Mouse (Mus musculus): ENCODE measurements around the gene Pla2g4e. TPM values are rescaled to one million over a fixed set of nuclear protein-coding genes. Genes with fewer than 3 reads are reported as not detected.

Pla2g4e gene
- total RNA-seq, 2 experiments from 2014 or later: 27.3 to 30.2 TPM

DNA sequence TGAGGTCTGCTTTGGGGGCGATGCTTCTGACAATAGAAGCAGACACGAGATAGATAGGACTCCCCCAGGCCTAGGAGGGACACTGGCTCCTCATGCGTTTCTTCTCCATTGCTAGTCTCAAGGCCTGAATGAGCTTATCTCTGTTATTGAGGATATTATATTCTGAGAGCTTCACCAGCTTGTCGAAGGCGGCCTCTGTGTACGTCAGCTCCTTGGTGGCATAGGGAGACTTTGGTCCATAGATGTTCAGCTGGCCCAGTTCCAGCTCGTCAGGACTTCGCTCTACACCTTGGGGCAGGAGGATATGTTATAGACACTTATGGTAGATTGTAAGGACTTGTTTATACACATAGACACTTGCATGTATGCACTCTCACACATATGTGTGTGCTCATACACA is 77.4 kb downstream of the Pla2g4e start:
- intact Hi-C loops (cut with DNase I): no loop called here
- DNase-seq (ENCODE audit: low spot score in 2 of 2): no peak

DNA sequence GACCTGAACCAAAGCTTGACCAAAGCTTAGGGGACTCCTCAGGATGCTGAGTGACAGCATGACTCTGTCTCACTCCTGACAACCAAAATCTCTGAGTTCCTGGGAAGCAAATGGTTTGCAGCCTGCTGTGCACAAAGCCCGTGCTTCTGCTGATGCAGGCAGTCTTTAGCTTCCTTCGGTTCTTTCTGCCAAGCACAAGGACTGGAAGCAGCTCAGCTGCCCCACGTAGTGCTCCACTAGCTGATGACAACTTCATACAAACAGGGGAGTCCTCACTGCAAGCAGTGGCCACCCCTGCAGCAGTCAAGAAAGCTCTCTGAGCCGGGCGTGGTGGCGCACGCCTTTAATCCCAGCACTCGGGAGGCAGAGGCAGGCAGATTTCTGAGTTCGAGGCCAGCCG is 79.7 kb downstream of the Pla2g4e start:
- DNase-seq (ENCODE audit: low spot score in 2 of 2): peak in 1 of 2 experiments; percentile 18
- intact Hi-C loops (cut with DNase I): no loop called here

DNA sequence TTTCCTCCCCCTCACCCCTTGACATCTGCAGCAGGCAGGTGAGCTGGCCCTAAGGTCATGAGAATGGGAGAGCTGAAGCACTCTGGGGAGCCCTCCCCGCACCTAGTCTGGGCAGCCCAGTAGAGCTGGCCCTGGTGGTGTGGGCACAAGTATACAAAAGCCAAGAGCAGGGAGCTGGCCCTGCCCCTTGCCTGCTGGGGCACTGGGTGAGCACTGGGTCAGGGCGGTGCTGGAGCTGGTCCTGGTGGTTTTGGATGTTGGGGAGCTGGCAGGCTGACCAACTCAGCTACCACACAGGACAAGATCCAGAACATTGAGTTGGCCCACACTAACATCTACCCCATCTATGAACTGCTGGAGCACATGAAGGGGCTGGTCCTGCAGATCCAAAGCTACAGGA is 85.7 kb downstream of the Pla2g4e start:
- no peak for DNase-seq (ENCODE audit: low spot score in 2 of 2)
- intact Hi-C loops (cut with DNase I): no loop called here

DNA sequence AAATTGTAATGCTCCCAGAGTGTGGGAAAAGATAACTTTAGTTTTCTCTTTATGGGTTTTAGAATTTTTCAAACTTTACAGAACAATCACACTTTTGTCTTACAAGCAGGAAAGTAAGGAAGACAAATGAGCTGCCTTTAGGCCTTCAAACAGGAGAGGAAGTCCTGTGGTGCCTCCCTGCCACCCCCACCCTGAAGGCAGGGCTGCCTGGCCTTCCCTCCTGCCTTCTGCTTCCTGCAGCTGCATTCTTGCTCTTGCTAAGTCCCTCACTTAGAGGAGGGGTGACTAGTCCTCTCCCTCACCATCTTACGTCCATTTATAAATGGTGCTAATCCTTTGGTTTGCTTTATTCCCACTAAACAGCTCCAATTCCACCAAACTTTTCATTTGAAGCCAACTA is 86.3 kb downstream of the Pla2g4e start:
- no peak for DNase-seq (ENCODE audit: low spot score in 2 of 2)
- intact Hi-C loops (cut with DNase I): no loop called here

DNA sequence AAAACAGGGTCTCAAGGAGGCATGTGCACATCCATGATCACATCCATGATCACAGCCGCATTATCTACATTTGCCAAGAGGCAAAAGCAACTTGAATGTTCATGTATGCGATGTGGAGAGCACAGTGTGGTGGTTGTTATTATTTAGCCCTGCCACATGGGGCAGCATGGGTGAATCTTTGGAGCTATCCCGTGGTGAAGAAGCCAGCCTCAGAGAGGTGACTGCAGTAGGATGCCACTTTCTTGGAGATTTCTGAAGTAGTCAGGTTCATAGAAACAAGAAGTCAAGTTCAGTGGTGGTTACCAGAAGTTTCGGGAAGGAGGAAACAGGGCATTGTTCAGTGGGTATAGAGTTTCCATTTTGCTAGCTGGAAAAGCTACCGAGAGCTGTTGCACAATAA is 87.1 kb downstream of the Pla2g4e start:
- intact Hi-C loops (cut with DNase I): no loop called here
- DNase-seq (ENCODE audit: low spot score in 2 of 2): no peak

DNA sequence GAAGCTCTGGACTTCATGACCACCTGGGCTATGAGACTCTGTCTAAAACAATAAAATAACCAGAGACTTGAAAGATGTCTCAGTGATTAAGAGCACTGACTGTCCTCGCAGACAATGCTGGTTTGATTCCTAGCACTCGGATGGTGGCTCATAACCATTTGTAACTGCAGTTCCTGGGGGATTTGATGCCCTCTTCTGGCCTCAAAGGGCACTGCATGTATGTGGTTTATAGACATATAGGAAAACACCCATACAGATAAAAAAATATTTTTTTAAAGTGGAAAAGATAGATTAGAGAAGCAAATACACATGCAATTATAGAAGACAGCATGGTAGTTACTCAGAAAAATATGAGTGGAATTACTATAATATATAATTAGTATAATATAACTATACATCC is 87.5 kb downstream of the Pla2g4e start:
- intact Hi-C loops (cut with DNase I): no loop called here
- no peak for DNase-seq (ENCODE audit: low spot score in 2 of 2)

GRCm38 (mm10) chr2:120154361-120154894 is 90.7 kb downstream of the Pla2g4e start, which contains the start of gene Ehd4:
Gene Ehd4, minus strand, starts transcription at chr2:120154606.
- intact Hi-C loops (cut with DNase I): loop anchor here (5.0 kb wide), 1 partner anchor 52 kb away; no protein-coding TSS in a partner anchor
- DNase-seq (ENCODE audit: low spot score in 2 of 2): peak; percentile 98 to 99

DNA sequence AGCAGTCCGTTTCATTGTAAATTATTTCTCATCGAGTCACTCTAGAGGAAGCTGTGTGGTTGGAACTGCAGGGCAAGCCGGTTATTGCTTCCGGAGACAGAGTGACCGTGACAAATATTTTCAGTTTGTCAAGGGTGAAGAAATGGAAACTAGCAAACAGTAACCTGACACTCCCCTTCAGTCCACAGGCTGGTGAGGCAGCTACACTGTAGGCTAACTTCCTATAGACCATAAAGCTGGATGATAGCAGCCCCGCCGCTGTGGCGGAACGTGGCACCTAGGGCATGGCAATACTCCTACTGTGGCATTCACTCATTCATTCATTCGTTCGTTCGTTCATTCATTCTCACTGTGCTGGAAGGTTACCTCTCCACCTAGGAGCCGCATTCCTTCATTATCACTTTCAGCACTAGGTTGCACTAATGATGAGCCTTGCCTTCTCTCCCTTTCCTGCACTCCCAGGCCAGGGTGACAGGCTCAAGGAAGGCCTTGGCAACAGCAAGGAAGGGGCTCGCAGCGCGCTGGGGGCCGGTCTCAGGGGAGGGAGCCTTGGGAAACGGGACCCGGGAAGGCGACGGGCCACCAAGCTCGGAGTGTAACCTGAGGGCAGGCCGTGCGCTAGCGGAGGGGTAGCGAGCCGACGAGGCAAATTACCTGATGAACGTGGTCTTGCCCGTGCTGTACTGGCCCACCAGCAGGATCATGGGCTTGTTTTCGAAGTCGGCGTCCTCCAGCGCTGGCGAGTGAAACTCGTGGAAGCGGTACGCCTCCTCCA is 91.4 kb downstream of the Pla2g4e start:
- intact Hi-C loops (cut with DNase I): loop anchor here (5.0 kb wide), 1 partner anchor 51 kb away; no protein-coding TSS in a partner anchor
- DNase-seq (ENCODE audit: low spot score in 2 of 2): no peak

DNA sequence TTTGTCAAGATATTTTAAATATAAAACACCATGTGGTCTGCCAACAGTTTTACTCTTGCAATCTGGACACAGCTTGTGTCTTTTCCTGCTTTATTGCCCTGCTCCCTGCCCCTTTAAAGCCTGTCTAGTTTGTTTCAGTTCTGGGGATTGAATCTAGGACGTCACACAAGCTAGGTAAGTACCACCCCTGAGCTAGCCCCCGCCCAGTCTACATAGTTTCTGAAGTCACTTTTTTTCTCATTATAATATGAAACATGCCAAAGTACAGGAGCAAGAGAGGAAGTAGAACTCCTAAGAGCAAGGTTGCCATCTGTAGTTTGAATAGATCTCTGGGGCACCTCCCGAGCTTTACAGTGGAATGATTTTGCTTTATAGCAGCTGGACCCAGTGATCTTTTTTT is 94.6 kb downstream of the Pla2g4e start:
- DNase-seq (ENCODE audit: low spot score in 2 of 2): no peak
- intact Hi-C loops (cut with DNase I): loop anchor here (5.0 kb wide), 1 partner anchor 48 kb away; no protein-coding TSS in a partner anchor

GRCm38 (mm10) chr2:120149634-120150033 is 95.5 kb downstream of the Pla2g4e start:
- intact Hi-C loops (cut with DNase I): loop anchor here (5.0 kb wide), 1 partner anchor 47 kb away; no protein-coding TSS in a partner anchor
- DNase-seq (ENCODE audit: low spot score in 2 of 2): no peak

DNA sequence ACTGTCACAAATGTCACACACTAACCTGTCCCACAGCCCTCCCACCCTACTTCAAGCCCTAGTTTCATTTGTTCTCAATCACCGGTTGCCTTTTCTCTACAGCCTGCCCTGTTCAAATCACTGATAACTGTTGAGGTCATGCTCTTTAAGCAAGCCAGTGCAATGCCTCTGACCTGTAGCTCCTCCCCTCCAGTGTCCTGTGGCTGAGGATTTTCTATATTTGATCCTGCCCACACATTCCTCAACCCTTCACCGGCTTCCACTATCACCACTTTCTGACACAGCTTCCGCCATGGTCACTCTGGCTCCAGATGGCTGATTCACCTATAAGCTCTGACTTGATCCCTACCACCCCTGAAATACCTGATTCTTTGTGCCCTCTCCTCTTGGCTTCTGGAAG is 97.1 kb downstream of the Pla2g4e start:
- intact Hi-C loops (cut with DNase I): no loop called here
- DNase-seq (ENCODE audit: low spot score in 2 of 2): no peak

DNA sequence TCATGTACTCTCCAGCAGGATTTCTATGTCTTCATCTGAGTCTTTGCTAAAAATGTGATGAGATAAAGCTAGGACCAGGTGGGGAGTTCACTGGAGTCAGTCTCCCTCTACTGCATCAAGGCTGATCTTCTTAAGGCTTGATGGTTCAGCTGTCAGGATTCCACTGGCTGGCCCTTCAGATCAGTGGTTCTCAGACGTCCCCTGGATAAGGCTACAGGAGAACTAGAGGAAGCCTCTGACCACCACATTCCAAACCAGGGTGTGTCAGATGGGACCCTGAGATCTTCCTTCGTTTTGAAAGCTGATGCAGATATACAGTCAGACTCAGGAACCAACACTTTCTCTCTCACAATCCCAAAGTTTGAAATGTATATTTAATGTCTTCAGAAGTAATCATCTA is 97.8 kb downstream of the Pla2g4e start:
- no peak for DNase-seq (ENCODE audit: low spot score in 2 of 2)
- intact Hi-C loops (cut with DNase I): no loop called here

GRCm38 (mm10) chr2:120146543-120146942 is 98.6 kb downstream of the Pla2g4e start:
- intact Hi-C loops (cut with DNase I): no loop called here
- DNase-seq (ENCODE audit: low spot score in 2 of 2): no peak

GRCm38 (mm10) chr2:120144390-120144789 is 100.7 kb downstream of the Pla2g4e start:
- DNase-seq (ENCODE audit: low spot score in 2 of 2): no peak
- intact Hi-C loops (cut with DNase I): no loop called here

GRCm38 (mm10) chr2:120142336-120142735 is 102.8 kb downstream of the Pla2g4e start:
- intact Hi-C loops (cut with DNase I): no loop called here
- DNase-seq (ENCODE audit: low spot score in 2 of 2): no peak

DNA sequence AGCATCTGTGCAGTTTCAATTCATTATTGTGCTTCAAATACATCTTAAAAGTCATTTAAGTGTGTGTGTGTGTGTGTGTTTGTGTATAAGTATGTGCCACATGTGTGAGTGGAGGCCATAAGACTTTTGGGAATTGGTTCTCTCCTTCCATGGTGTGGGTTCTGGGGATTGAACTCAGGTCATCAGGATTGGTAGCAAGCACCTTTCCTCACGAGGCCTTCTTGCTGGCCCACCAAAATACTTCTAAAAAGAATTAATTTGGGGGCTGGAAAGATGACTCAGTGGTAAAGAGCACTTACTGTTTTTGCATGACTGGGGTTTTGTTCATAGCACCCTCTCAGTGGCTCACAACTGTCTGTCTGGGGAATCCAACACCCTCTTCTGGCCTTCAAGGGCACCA is 103.5 kb downstream of the Pla2g4e start:
- intact Hi-C loops (cut with DNase I): no loop called here
- DNase-seq (ENCODE audit: low spot score in 2 of 2): no peak

DNA sequence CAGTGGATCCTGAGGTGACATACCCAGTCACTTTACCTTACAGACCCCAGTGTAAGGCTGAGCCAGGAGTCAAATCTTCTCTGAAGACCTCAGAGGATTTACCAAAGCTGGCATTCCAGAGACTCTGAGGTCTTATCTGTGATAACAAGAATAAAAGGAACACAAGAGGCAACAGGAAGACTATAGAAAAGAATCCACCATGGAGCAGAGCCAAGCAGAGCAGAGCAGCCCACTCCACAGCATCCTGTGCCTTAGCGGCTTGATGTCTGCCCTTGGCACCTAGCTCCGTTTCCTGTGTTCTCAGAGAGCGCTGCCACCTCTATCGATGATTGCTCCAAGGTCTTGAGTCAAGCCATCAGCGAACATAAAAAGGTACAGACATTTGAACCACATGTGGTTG is 104.8 kb downstream of the Pla2g4e start:
- intact Hi-C loops (cut with DNase I): no loop called here
- no peak for DNase-seq (ENCODE audit: low spot score in 2 of 2)

DNA sequence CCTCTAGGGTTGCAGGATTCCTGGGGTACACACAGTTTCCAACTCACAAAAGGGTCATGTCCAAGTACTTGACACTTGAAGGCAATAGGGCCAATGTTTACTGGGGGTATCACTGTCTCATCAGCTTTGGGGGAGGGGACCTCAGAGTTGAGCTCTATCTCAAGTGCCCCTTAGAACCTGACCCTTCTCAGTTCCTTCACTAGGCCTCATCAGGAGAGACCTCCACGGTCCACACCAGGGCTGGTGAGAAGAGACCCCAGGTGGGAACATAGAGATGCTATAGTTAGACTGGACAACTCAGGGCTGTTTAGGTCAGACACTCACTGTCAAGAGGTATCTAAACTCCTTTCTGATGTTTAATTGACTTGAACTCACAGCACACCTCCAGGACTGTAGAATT is 106.0 kb downstream of the Pla2g4e start:
- intact Hi-C loops (cut with DNase I): no loop called here
- DNase-seq (ENCODE audit: low spot score in 2 of 2): no peak

GRCm38 (mm10) chr2:120137281-120137680 is 107.9 kb downstream of the Pla2g4e start:
- no peak for DNase-seq (ENCODE audit: low spot score in 2 of 2)
- intact Hi-C loops (cut with DNase I): no loop called here

- peak; percentile 17 to 25 for DNase-seq (ENCODE audit: low spot score in 2 of 2)
- intact Hi-C loops (cut with DNase I): no loop called here
These were observed 110.6 kb downstream of the Pla2g4e start for GRCm38 (mm10) chr2:120134453-120135075.

- DNase-seq (ENCODE audit: low spot score in 2 of 2): no peak
- intact Hi-C loops (cut with DNase I): no loop called here
These were observed 113.3 kb downstream of the Pla2g4e start for GRCm38 (mm10) chr2:120131881-120132280.
